Mouse (Mus musculus) lung, postnatal 0 days (tissue): ENCODE results near the gene Ncbp3.

Experiments used
- CTCF ChIP-seq: IDR thresholded peaks from 2 replicates; pipeline ENCODE4 v1.5.1; 2016; ENCODE audit warnings: antibody characterized with exemption, mild to moderate bottlenecking
- EP300 ChIP-seq: IDR thresholded peaks from 2 replicates; pipeline ENCODE4 v1.6.1; 2016; ENCODE audit warnings: antibody characterized with exemption, mild to moderate bottlenecking, control low read depth

DNA sequence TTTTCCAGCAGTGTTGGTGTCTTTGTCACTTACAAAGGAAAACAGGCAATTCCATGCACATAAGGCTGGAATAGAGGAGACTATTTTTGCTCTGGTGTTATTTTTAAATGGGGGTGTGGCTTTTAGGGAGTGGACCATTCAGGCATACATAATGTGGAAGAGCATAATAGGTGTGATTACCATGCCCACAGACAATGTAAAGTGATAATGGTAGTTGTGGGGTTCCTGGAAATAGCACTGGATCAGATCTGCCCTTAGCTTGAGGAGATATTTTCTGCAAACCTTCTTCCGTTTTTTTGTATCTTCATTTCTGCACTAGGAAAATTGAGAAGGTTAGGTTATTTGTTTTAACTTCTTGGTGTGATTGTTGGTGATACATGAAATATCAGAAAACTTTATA is 5.2 kb downstream of the Ncbp3 start:
- TF ChIP-seq EP300, result no peak
- TF ChIP-seq CTCF, result no peak
